Mouse (Mus musculus) hindbrain, embryonic 14.5 days (tissue): Measurements from ENCODE around the gene Otop2. TPM values are rescaled to one million over a fixed set of nuclear protein-coding genes. Genes with fewer than 3 reads are reported as not detected.

Experiments used
- ATAC-seq: fragments of 200-750 bp; cut with Nextera tagmentation; 2 replicates; pipeline ENCODE4 v1.8.0; 2017; ENCODE audit warnings: moderate number of reproducible peaks, mild to moderate bottlenecking, moderate TSS enrichment, moderate library complexity; ENCODE audit not compliant: low FRiP score
- DNase-seq: peaks from one replicate; pipeline ENCODE4 v3.0.0-alpha.2; 2015; ENCODE audit warnings: low spot score
- H3K27ac ChIP-seq: fragments of 300-500 bp; sonication (generic); 2 replicates; pipeline ENCODE4 v1.5.1; 2014; ENCODE audit warnings: mild to moderate bottlenecking, moderate library complexity
- H3K27me3 ChIP-seq: fragments of 300-500 bp; sonication (generic); 2 replicates; pipeline ENCODE4 v1.6.1; 2014; ENCODE audit warnings: mild to moderate bottlenecking, low read length, mixed read lengths; ENCODE audit not compliant: control insufficient read depth, insufficient read depth
- H3K36me3 ChIP-seq: fragments of 300-500 bp; sonication (generic); replicated peaks from 2 replicates; pipeline ENCODE4 v1.6.1; 2014; ENCODE audit not compliant: control insufficient read depth, insufficient read depth
- H3K4me1 ChIP-seq: fragments of 300-500 bp; sonication (generic); replicated peaks from 2 replicates; pipeline ENCODE4 v1.6.1; 2014; ENCODE audit warnings: antibody characterized with exemption, low read length, mixed read lengths; ENCODE audit not compliant: control insufficient read depth, insufficient read depth
- H3K4me2 ChIP-seq: fragments of 300-500 bp; sonication (generic); replicated peaks from 2 replicates; pipeline ENCODE4 v1.6.1; 2014; ENCODE audit warnings: mild to moderate bottlenecking, moderate library complexity
- H3K4me3 ChIP-seq: fragments of 300-500 bp; sonication (generic); replicated peaks from 2 replicates; pipeline ENCODE4 v1.5.1; 2014; ENCODE audit warnings: mild to moderate bottlenecking, low read length
- H3K9ac ChIP-seq: fragments of 300-500 bp; sonication (generic); 2 replicates; pipeline ENCODE4 v1.6.1; 2014
- H3K9me3 ChIP-seq: fragments of 300-500 bp; sonication (generic); 2 replicates; pipeline ENCODE4 v1.6.1; 2016; ENCODE audit warnings: low read length; ENCODE audit not compliant: control insufficient read depth
- WGBS: fragments of 180-500 bp; shearing (Covaris S2); extraction: QIAGEN DNeasy Blood & Tissue Kit; methylation state at CpG from one replicate; pipeline ENCODE4 v1.1.7; 2014; 5-methylcytosine and 5-hydroxymethylcytosine counted together
- polyA plus RNA-seq: library from polyadenylated mRNA; unstranded; fragments of >200 nt; fragmentation: Nextera tagmentation; extraction: Ambion mirVana; gene quantifications from 2 replicates; pipeline ENCODE4 v1.2.1, GENCODE M21; 2014

Gene Otop2
- polyA plus RNA-seq, 1 experiment from 2014 or later: 0.08 TPM

DNA sequence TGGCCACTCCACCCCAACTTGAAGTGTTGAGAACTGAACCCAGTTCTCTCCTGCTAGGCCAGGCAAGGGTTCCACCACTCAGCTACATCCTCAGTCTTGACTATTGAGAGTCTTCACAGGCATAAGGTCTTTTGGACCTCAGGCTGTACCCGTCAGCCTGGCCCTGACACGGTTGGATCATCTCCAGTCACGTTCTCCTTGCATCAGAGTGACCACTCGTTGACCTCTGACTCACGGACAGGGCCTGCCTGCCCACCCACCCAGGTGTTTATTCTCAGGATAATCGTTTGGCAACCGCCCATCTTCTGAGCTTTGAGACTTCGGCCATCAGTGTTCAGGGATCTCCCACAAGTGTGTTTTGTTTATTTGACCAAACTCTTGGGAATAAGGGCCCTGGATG lies 3.8 kb upstream of the Otop2 start:
- DNase-seq (no peak), ATAC-seq (no peak)
- Histone ChIP-seq H3K27me3 (0 out of 2 replicates have a peak, but pooled peaks cover 6% of the 10 kb centered on the region), H3K9ac (no peak overlapping the region), H3K9me3 (0 out of 2 replicates have a peak, but pooled peaks cover 2% of the 10 kb centered on the region), H3K4me1 (no peaks in the 10 kb centered on the region), H3K27ac (no peak overlapping the region), H3K4me3 (no peak overlapping the region), H3K4me2 (no peak overlapping the region), H3K36me3 (no peaks in the 10 kb centered on the region)
- 81% methylated on average over 8 of the region's 8 CpGs for WGBS

DNA sequence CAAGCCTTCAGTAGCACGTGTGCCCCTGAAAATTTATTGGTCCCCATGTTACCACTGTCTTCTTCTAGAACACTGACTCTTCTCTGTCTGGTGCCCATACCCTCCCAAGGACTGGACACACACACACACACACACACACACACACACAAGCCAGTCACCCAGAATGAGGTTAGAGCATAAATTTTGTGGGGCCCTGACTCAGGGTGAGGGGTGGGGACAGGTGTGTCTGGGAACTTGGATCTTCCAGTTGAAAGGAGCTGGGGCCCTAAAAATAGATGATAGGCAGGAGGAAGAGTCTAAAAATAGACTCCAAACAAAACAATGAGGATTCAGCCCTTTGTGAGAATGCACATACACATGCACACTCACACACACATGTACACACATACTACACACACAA lies 1.8 kb downstream of the Otop2 start:
- no peak overlapping the region for H3K4me3 ChIP-seq
- DNase-seq (no peak), ATAC-seq (no peak)
- H3K4me2 ChIP-seq: no peak overlapping the region
- peaks cover 14% of the 10 kb centered on the region; the same call in 1 of the 2 replicates for H3K27me3 ChIP-seq
- H3K9ac ChIP-seq: no peak overlapping the region
- H3K36me3 ChIP-seq: no peaks in the 10 kb centered on the region
- 80% methylated on average over 1 of the region's 1 CpGs for WGBS
- H3K9me3 ChIP-seq: no peaks in the 10 kb centered on the region
- H3K27ac ChIP-seq: no peak overlapping the region
- H3K4me1 ChIP-seq: no peaks in the 10 kb centered on the region

DNA sequence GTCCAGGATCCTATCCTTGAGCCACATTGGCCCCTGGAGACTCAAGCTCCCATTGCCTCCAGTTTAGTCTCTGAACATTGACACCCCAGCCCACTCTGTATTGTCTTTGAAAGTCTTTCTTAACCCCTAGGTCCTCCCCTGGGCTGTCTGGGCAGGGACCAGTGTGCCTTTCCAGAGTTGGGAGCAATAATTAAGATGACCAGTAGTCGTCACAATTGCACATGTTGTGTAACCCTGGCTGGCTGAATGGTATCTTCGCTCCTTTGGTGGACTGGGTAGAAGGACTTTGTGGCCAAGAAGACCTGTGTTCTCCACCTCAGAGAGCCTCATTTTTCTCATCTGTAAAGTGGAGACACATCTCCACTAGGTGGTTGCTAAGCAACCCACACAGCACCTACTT lies 7.3 kb downstream of the Otop2 start:
- no peaks in the 10 kb centered on the region for H3K36me3 ChIP-seq
- no peak overlapping the region for H3K4me2 ChIP-seq
- 45% methylated on average over 2 of the region's 2 CpGs for WGBS
- H3K27me3 ChIP-seq: peaks cover 64% of the 10 kb centered on the region
- no peak for ATAC-seq
- 0 out of 2 replicates have a peak, but pooled peaks cover 3% of the 10 kb centered on the region for H3K4me1 ChIP-seq
- no peak for DNase-seq
- H3K9ac ChIP-seq: no peak overlapping the region
- H3K9me3 ChIP-seq: no peaks in the 10 kb centered on the region
- H3K4me3 ChIP-seq: no peak overlapping the region
- H3K27ac ChIP-seq: no peak overlapping the region

DNA sequence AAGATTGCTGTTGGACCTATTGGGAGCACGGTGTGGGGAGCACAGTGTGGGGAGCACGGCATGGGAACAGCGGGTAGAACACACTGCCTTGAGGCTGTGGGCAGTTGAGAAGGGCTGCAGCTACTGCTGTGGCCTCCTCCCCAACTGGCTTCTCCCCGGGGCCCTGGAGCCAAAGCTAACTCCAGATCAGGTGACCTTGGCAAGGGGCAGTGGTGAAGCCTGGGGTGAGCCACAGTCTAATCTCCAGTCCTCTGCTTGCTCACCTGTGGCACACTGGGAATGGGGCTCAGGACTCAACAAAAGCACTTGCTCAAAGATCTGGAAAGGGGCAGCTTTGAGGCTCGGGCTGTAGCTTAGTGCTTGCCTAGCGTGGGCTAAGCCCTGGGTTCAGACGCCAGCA lies 10.2 kb downstream of the Otop2 start:
- whole genome bisulfite sequencing: 66% methylated on average over 7 of the region's 7 CpGs
- no peaks in the 10 kb centered on the region for H3K36me3 ChIP-seq
- H3K4me2 ChIP-seq: no peak overlapping the region
- H3K27ac ChIP-seq: no peak overlapping the region
- H3K27me3 ChIP-seq: peaks cover 91% of the 10 kb centered on the region
- no peaks in the 10 kb centered on the region for H3K9me3 ChIP-seq
- H3K9ac ChIP-seq: no peak overlapping the region
- peaks cover 3% of the 10 kb centered on the region; the same call in 1 of the 2 replicates for H3K4me1 ChIP-seq
- DNase-seq (no peak), ATAC-seq (no peak)
- H3K4me3 ChIP-seq: no peak overlapping the region

DNA sequence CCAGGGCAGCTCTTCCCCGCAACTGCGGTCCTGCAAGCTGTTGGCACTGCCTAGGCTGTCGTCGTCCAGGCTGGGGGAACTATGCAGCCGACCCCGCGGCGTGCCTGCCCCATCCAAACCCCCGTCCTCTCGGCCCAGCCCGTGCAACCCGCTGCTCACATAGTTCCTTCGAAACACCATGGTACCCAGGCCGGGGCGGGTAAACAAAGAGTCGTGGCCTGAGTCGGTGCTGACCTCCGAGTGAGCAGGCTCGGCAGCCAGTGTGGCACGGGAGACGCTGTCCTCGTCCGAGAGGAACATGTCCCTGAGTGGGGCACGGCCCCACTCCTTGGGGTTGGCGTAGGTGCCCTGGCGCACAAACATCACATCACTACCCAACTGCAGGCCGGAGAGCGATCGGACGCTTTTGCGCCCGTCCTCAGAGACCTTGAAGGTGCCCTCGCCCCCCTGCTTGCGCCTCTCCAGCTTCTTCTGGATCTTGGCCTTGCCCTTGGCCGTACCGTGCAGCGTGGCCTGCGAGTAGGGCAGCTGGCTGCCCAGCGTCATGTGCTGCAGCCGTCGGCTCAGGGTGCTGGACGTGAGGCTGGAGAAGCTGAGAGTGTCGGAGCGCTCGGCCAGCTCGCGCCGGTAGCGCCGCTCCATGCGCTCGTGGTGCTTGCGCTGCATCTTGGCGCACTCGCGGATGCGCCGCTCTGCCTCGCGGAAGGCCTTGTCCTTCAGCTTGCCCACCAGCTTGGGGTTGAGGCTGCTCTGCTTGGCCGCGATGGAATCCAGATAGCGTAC lies 11.5 kb downstream of the Otop2 start:
- Histone ChIP-seq H3K4me1 (peaks cover 3% of the 10 kb centered on the region; the same call in 1 of the 2 replicates), H3K9ac (no peak overlapping the region), H3K27me3 (peaks cover 95% of the 10 kb centered on the region), H3K4me2 (0 out of 2 replicates have a peak overlapping the region, but pooled peaks have one; percentile 19), H3K27ac (no peak overlapping the region), H3K9me3 (no peaks in the 10 kb centered on the region), H3K4me3 (no peak overlapping the region), H3K36me3 (no peaks in the 10 kb centered on the region)
- 4% methylated on average over 62 of the region's 63 CpGs for WGBS
- ATAC-seq (no peak), DNase-seq (no peak)

DNA sequence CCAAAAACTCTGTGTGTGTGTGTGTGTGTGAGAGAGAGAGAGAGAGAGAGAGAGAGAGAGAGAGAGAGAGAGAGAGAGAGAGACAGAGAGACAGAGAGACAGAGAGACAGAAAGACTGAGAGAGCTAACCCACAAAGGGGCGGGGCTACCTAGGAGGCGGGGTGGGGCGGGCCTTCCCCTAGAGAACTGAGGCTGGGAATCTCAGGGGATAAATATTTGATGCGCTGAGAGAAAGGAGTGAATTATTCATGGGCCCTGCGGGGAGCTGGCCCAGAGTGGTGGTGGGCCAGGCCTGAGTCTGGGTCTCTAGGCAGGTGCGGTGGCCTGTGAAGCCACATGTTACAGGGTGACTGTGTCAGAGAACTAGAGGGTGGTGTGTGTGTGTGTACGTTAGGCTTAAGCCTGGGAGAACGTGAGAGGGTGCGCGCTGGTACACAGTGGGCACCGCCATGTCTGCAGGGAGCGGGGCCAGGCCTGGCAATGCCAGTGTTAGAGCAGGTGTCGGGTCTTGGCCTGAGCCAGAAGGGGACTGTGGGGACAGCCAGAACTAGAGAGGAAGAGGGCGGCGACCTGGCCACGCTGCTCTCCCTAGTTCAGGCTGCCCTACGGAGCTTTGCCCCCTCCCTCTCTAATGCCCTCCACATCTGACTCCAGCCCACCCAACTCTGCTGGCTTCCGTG lies 12.9 kb downstream of the Otop2 start:
- DNase-seq (no peak), ATAC-seq (no peak)
- no peak overlapping the region for H3K27ac ChIP-seq
- H3K4me3 ChIP-seq: no peak overlapping the region
- H3K27me3 ChIP-seq: peaks cover 100% of the 10 kb centered on the region
- H3K9me3 ChIP-seq: no peaks in the 10 kb centered on the region
- no peak overlapping the region for H3K4me2 ChIP-seq
- H3K4me1 ChIP-seq: peaks cover 3% of the 10 kb centered on the region; the same call in 1 of the 2 replicates
- WGBS: 7% methylated on average over 18 of the region's 18 CpGs
- H3K36me3 ChIP-seq: no peaks in the 10 kb centered on the region
- no peak overlapping the region for H3K9ac ChIP-seq

DNA sequence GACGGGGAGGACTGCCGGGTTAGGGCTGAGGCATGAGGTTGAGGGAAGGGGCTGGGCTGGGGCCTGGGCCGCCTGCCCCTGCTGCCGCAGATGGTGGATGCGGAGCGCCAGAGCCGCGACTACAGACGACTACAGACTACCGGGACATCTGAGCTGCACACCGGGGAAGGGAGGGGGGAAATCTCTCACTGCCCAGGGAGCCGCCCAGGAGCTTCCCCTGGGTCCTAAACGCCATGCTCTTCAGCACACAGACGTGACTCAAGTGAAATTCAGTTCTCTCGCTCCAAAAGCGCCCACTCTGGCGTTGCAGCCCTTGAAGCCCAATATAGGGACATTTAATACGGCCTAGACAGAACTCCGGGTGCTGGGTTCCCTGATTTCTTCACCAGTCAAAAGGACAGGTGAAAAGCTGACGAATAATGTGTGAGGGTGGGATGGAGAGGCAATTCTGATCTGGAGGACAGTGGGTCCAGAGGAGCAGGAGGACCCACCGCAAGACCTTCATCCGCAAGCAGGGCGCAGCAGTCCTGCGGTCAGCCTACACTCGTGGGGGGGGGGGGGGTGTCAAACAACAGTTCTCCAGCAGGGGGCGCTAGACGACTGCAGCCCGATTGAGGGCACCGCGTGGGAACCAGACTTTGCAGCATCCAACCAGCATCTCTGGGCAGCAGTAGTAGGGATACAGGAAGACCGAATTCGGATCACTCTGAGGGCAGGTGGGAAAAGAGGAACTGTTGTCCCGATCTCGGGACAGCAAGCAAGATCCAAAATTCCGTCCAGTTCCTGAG lies 15.1 kb downstream of the Otop2 start, which contains the start of gene Ush1g:
Gene Ush1g, minus strand, starts transcription at position 136 of the 788 bp plus-strand sequence.
- ATAC-seq (peak; percentile 49; the same call in 1 of the 2 replicates), DNase-seq (peak; percentile 68)
- Histone ChIP-seq H3K4me3 (0 out of 2 replicates have a peak within 1 kb of the TSS, but pooled peaks have one; percentile 6), H3K27ac (no peak within 1 kb of the TSS), H3K36me3 (no peaks in the 10 kb centered on the region), H3K9me3 (no peaks in the 10 kb centered on the region), H3K9ac (no peak within 1 kb of the TSS), H3K4me1 (peaks cover 3% of the 10 kb centered on the region; the same call in 1 of the 2 replicates), H3K4me2 (peak within 1 kb of the TSS; percentile 24), H3K27me3 (peaks cover 84% of the 10 kb centered on the region)
- WGBS: 4% methylated on average over 35 of the region's 35 CpGs

DNA sequence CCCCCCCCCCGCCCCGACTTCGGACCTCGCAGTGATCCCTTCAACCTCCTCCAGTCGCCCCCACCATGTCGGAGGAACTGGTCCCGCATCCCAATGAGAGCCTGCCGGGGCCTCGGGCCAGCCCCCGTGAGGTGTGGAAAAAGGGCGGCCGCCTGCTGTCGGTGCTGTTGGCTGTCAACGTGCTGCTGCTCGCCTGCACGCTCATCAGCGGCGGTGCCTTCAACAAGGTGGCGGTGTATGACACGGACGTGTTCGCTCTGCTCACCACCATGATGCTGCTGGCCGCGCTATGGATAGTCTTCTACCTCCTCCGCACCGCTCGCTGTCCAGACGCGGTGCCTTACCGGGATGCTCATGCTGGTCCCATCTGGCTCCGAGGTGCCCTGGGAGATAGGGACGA lies 16.4 kb downstream of the Otop2 start:
- no peaks in the 10 kb centered on the region for H3K36me3 ChIP-seq
- H3K9ac ChIP-seq: no peak overlapping the region
- ATAC-seq (no peak), DNase-seq (no peak)
- no peaks in the 10 kb centered on the region for H3K9me3 ChIP-seq
- H3K4me3 ChIP-seq: no peak overlapping the region
- 22% methylated on average over 31 of the region's 32 CpGs for WGBS
- H3K27ac ChIP-seq: no peak overlapping the region
- no peaks in the 10 kb centered on the region; the same call in 1 of the 2 replicates for H3K4me1 ChIP-seq
- H3K4me2 ChIP-seq: 0 out of 2 replicates have a peak overlapping the region, but pooled peaks have one; percentile 22
- H3K27me3 ChIP-seq: peaks cover 71% of the 10 kb centered on the region

DNA sequence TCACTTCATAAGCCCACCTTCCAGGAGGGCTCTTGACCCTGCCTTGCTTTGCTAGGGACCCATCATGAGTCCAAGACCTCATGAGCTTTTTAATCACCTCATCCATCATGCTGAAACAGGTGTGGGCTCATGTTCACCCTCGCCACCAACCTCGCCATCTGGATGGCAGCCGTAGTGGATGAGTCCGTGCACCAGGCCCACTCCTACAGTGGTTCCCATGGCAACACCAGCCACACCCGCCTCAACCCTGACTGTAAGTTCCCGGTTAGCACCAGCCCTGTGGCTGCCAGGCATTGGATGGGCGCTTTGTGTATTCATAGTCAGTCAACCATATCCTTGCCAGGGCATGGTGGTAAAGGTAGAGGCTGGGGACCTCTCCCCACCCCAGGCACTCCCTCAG lies 19.8 kb downstream of the Otop2 start:
- H3K4me2 ChIP-seq: no peak overlapping the region
- no peaks in the 10 kb centered on the region for H3K9me3 ChIP-seq
- H3K27me3 ChIP-seq: peaks cover 37% of the 10 kb centered on the region
- no peak overlapping the region for H3K27ac ChIP-seq
- no peaks in the 10 kb centered on the region for H3K4me1 ChIP-seq
- H3K36me3 ChIP-seq: no peaks in the 10 kb centered on the region
- no peak overlapping the region for H3K4me3 ChIP-seq
- WGBS: 69% methylated on average over 7 of the region's 7 CpGs
- DNase-seq (no peak), ATAC-seq (no peak)
- H3K9ac ChIP-seq: no peak overlapping the region
